Mouse (Mus musculus) embryonic facial prominence, embryonic 12.5 days (tissue): Measurements from ENCODE around the gene Fbxl16. TPM values are rescaled to one million over a fixed set of nuclear protein-coding genes. Genes with fewer than 3 reads are reported as not detected.
"Not testable (repeated sequence)": the region's sequence is repeated elsewhere in the genome, so short reads cannot be mapped to it uniquely, and the experiment has no call there.

ENCODE experiments used
- ATAC-seq: fragments of 200-750 bp; cut with Nextera tagmentation; 2 replicates; pipeline ENCODE4 v1.8.0; 2017; ENCODE audit not compliant: insufficient number of reproducible peaks, insufficient read depth, low FRiP score, low TSS enrichment
- H3K27ac ChIP-seq: fragments of 300-500 bp; sonication (generic); 2 replicates; pipeline ENCODE4 v1.5.1; 2016; ENCODE audit warnings: mild to moderate bottlenecking
- H3K27me3 ChIP-seq: fragments of 300-500 bp; sonication (generic); 2 replicates; pipeline ENCODE4 v1.6.1; 2016; ENCODE audit warnings: mild to moderate bottlenecking, moderate library complexity
- H3K36me3 ChIP-seq: fragments of 300-500 bp; sonication (generic); 2 replicates; pipeline ENCODE4 v1.6.1; 2016; ENCODE audit warnings: mild to moderate bottlenecking
- H3K4me1 ChIP-seq: fragments of 300-500 bp; sonication (generic); 2 replicates; pipeline ENCODE4 v1.6.1; 2016
- H3K4me2 ChIP-seq: fragments of 300-500 bp; sonication (generic); replicated peaks from 2 replicates; pipeline ENCODE4 v1.6.1; 2016; ENCODE audit warnings: mild to moderate bottlenecking, moderate library complexity
- H3K4me3 ChIP-seq: fragments of 300-500 bp; sonication (generic); 2 replicates; pipeline ENCODE4 v1.5.1; 2016; ENCODE audit warnings: mild to moderate bottlenecking
- H3K9ac ChIP-seq: fragments of 300-500 bp; sonication (generic); 2 replicates; pipeline ENCODE4 v1.6.1; 2016; ENCODE audit warnings: mild to moderate bottlenecking, moderate library complexity
- H3K9me3 ChIP-seq: fragments of 300-500 bp; sonication (generic); 2 replicates; pipeline ENCODE4 v1.6.1; 2016; ENCODE audit warnings: mild to moderate bottlenecking, moderate library complexity
- WGBS: fragments of 180-500 bp; shearing (Covaris S2); methylation state at CpG from one replicate; pipeline ENCODE4 v1.1.7; 2016; 5-methylcytosine and 5-hydroxymethylcytosine counted together
- polyA plus RNA-seq: library from polyadenylated mRNA; unstranded; fragments of >200 nt; fragmentation: Nextera tagmentation; extraction: Ambion mirVana; gene quantifications from 2 replicates; pipeline ENCODE4 v1.2.1, GENCODE M21; 2016

Gene Fbxl16
- polyA plus RNA-seq, 1 experiment from 2014 or later, result 5.9 TPM

DNA sequence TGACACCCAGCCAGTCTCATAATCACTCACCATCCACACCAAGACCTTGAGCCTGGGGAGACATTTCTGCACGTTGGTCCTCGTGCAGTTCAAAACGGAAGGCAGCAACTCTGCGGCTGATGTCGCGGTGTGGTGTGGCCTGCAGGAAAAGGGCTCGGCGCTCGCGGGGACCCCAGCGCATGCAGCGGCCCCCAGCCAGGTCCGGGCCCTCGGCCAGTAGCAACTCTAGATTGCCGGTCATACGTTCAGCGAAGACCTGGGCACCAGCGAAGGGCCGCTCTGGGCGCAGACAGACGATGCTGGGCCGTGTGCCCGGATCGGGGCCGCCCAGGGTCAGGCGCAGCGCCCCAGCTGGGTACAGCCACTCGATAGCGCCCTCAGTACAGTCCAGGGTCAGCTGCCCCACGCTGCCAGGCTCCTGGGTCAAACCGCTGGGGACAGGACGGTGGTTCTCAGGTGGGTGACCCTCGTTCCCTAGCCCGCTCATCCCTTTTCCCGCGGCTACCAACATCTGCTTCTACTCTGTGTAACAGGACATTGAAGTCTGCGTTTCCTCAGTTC lies 12.6 kb upstream of the Fbxl16 start:
- H3K4me2 ChIP-seq, result peak overlapping the region; percentile 95
- peak overlapping the region; percentile 68 for H3K9ac ChIP-seq
- no peaks in the 10 kb centered on the region for H3K27me3 ChIP-seq
- no peaks in the 10 kb centered on the region for H3K9me3 ChIP-seq
- H3K4me1 ChIP-seq, result peaks cover 37% of the 10 kb centered on the region
- peak overlapping the region; percentile 51 for H3K27ac ChIP-seq
- WGBS, result under 1% methylated on average over 37 of the region's 37 CpGs
- no peak for ATAC-seq
- no peaks in the 10 kb centered on the region; the same call in 1 of the 2 replicates for H3K36me3 ChIP-seq
- H3K4me3 ChIP-seq, result peak overlapping the region; percentile 86

DNA sequence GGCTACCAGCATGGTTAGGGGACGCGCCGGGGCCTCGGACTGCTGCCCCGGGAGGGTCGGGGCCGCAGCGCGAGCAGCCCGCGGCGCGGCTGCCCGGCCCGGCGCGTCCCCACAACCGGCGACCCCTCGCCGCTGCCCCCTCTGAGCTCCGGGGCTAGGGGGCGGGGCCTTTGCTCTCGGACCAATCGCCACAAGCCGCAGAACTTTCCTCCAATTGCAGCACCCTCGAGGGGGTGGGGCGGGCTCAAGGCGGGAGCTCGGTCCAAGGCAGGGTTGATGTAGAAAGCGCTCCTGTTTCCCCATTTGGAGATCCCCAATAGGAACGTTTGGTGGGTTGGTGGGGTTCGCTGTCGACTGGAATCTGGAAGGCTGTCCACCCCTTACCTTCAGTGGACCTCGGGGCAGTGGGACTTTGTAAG lies 11.9 kb upstream of the Fbxl16 start, which contains the start of gene Metrn:
Metrn (minus strand) TSS at position 186 of the 419 bp plus-strand sequence.
- ATAC-seq, result peak; percentile 61; the same call in 1 of the 2 replicates
- peak within 1 kb of the TSS; percentile 86 for H3K4me3 ChIP-seq
- H3K4me1 ChIP-seq, result peaks cover 35% of the 10 kb centered on the region

DNA sequence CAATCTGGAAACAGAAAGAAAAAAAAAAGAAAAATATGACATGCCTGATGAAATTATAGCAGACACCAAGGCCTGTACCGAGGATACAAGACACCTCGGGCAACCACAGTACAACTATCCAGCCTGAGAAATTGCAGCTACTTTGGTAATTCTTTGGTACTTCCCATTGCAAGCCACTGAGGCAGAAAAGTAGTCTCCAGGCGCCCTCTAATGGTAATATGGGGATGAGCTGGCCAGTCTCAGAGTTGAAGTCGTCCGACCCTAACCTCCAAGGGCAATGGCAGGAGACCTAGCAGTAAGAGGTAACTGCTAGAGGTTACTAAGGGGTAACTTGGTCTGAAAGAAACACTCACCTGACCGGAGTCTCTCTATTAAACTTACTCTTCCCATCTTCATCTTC lies 7.9 kb upstream of the Fbxl16 start:
- Histone ChIP-seq H3K4me1 (peaks cover 11% of the 10 kb centered on the region), H3K4me3 (no peak overlapping the region), H3K4me2 (no peak overlapping the region), H3K9ac (no peak overlapping the region), H3K27me3 (peaks cover 4% of the 10 kb centered on the region; the same call in 1 of the 2 replicates), H3K9me3 (no peaks in the 10 kb centered on the region), H3K36me3 (no peaks in the 10 kb centered on the region), H3K27ac (no peak overlapping the region)
- ATAC-seq, result no peak
- WGBS, result 8% methylated on average over 6 of the region's 6 CpGs

More for the DNA sequence above, 11.9 kb upstream of the Fbxl16 start, which contains the start of gene Metrn:
- H3K27ac ChIP-seq, result peak within 1 kb of the TSS; percentile 65
- H3K36me3 ChIP-seq, result no peaks in the 10 kb centered on the region; the same call in 1 of the 2 replicates
- under 1% methylated on average over 35 of the region's 35 CpGs for WGBS
- H3K27me3 ChIP-seq, result no peaks in the 10 kb centered on the region
- peak within 1 kb of the TSS; percentile 95 for H3K4me2 ChIP-seq
- H3K9ac ChIP-seq, result peak within 1 kb of the TSS; percentile 68
- no peaks in the 10 kb centered on the region for H3K9me3 ChIP-seq

DNA sequence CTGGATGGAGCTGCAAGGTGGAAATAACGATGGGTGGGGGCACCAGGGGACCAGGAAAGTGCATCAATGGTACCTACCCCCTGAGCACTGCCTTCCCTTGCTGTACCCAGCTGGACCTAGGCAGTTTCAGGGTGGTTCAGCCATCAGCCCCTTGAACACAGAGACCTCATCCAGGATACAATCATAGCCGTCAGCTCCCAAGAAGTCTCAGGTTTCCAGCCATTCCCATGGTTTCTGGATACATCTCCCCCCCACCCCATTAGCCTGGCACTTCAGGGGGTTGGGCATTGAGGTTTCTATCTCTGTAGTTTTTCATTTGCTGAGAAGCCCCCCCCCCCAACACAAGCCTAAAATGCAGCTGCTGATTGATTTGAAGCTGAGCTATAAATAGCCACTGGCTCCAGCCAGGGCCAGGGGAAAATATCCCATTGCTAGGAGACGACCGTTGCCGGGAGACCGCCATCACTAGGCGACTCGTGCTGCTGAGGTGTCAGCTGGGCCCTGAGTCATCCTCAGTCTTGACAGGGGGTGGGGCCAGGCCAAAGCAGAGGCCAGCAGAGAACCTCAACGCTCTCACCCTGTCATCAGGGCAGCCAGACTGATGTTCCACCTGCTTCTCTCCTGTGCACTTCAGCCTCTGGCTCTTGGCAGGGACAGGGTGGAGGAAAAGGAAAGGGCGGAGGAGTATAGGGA lies 5.9 kb upstream of the Fbxl16 start:
- ATAC-seq, result 0 out of 2 replicates have a peak, but pooled peaks have one; percentile 50
- WGBS, result 14% methylated on average over 10 of the region's 10 CpGs
- Histone ChIP-seq H3K4me2 (no peak overlapping the region), H3K27me3 (peaks cover 6% of the 10 kb centered on the region), H3K9ac (0 out of 2 replicates have a peak overlapping the region, but pooled peaks have one; percentile 3), H3K4me3 (no peak overlapping the region), H3K27ac (no peak overlapping the region; the same call in 1 of the 2 replicates), H3K4me1 (no peaks in the 10 kb centered on the region), H3K9me3 (no peaks in the 10 kb centered on the region), H3K36me3 (no peaks in the 10 kb centered on the region)

DNA sequence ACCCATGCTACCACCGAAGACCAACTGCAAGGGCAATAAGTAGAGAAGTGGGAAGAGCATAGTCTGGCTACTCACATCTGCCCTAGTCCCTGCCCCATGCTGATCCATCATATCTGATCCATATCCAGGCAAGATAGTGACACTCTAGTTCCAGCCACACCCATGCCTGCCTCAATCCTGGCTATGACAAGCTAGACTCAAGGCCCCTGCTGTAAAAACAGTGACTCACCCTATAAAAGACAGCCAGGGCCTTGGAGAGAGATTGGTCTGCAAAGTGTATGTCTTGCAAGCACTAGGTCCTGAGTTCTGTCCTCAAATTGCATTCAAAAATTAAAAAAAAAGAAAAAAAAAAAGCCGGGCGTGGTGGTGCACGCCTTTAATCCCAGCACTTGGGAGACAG lies 2.4 kb upstream of the Fbxl16 start:
- 85% methylated on average over 4 of the region's 4 CpGs for WGBS
- Histone ChIP-seq H3K27ac (no peak overlapping the region), H3K36me3 (no peaks in the 10 kb centered on the region), H3K4me3 (no peak overlapping the region), H3K9ac (no peak overlapping the region), H3K4me1 (peaks cover 7% of the 10 kb centered on the region; the same call in 1 of the 2 replicates), H3K27me3 (peaks cover 38% of the 10 kb centered on the region), H3K4me2 (no peak overlapping the region), H3K9me3 (no peaks in the 10 kb centered on the region)
- ATAC-seq, result no peak

DNA sequence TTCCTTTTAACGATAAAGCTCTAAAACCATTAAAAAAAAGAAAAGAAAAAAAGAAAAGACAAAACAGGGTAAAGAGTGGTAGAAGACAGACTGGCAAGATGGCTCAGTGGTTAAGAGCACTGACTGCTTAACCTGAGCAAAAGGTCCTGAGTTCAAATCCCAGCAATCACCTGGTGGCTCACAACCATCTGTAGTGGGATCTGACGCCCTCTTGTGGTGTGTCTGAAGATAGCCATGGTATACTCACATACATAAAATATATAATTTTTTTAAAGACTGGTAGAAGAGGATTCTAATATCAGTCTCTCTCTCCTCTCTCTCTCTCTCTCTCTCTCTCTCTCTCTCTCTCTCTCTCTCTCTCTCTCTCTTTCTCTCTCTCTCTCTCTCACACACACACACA lies 1.4 kb upstream of the Fbxl16 start:
- peaks cover 44% of the 10 kb centered on the region for H3K27me3 ChIP-seq
- not testable (repeated sequence) for H3K4me2 ChIP-seq, H3K4me1 ChIP-seq, H3K4me3 ChIP-seq, H3K36me3 ChIP-seq, ATAC-seq, H3K27ac ChIP-seq, H3K9me3 ChIP-seq, H3K9ac ChIP-seq
- 44% methylated on average over 2 of the region's 2 CpGs for WGBS

DNA sequence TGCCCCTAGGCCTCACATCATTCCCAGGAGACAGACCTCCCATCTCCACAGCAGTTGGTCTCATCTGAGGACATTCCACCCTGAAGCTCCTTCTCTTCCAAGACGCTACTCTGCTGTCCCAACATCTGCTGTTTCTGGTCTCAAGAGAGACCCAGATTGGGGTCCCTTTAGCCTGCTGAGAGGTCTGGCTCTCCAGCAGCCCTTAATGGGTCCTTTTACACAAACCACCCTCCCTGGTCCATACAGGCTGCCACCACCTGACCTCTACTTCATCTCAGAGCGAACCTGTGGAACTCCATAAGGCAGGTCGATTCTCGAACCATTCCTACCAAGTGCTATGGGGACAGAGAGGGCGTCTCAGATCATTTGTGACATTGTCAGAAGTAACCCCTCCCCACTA lies 857 bp upstream of the Fbxl16 start:
- H3K27ac ChIP-seq, result no peak overlapping the region

DNA sequence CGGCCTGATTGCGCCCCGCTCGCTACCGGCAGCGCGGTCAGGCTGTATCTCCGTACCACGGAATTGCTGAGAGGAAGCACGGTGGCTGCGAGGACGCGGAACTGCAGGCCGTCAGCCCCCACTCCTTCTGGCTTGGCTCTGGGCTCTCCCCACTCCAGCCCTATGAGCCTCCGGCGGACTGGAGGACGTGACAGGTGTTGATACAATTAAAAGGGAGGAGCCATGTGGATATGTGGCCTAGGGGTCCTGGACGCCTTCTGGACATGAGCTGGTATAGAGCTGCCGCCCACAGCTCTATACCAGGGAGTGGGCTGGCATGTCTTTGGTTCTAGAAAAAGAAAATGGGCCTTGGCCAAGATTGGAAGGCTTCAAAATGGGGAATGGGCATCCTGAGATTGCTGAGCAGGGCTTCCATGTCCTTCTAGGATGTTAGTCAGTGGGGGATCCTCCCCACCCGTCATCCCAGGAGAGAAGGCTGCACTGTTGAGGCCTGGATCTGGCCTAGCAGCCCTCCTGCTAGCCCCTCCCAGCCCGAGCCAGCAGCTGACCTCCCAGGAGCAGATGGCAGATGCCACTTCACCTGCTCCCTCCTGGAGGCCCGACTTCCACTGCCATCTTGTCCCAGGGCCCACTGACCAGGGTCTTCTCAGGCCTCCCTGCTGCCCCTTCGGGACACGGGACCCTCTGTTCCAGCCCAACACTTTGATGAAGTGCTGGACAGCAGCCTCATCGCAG lies 888 bp downstream of the Fbxl16 start:
- ATAC-seq, result peak; percentile 37; the same call in 1 of the 2 replicates
- H3K9me3 ChIP-seq, result no peaks in the 10 kb centered on the region
- no peaks in the 10 kb centered on the region for H3K36me3 ChIP-seq
- H3K27ac ChIP-seq, result 0 out of 2 replicates have a peak overlapping the region, but pooled peaks have one; percentile 65
- H3K4me3 ChIP-seq, result peak overlapping the region; percentile 72
- peak overlapping the region; percentile 97 for H3K4me2 ChIP-seq
- peaks cover 49% of the 10 kb centered on the region for H3K27me3 ChIP-seq
- peaks cover 7% of the 10 kb centered on the region; the same call in 1 of the 2 replicates for H3K4me1 ChIP-seq
- H3K9ac ChIP-seq, result peak overlapping the region; percentile 80
- WGBS, result 12% methylated on average over 25 of the region's 25 CpGs

More for the DNA sequence above, 857 bp upstream of the Fbxl16 start:
- peaks cover 7% of the 10 kb centered on the region; the same call in 1 of the 2 replicates for H3K4me1 ChIP-seq
- peak overlapping the region; percentile 97 for H3K4me2 ChIP-seq
- WGBS, result 41% methylated on average over 5 of the region's 5 CpGs
- no peaks in the 10 kb centered on the region for H3K9me3 ChIP-seq
- peaks cover 50% of the 10 kb centered on the region for H3K27me3 ChIP-seq
- H3K36me3 ChIP-seq, result no peaks in the 10 kb centered on the region
- ATAC-seq, result no peak
- H3K9ac ChIP-seq, result peak overlapping the region; percentile 80; the same call in 1 of the 2 replicates
- peak overlapping the region; percentile 72 for H3K4me3 ChIP-seq

DNA sequence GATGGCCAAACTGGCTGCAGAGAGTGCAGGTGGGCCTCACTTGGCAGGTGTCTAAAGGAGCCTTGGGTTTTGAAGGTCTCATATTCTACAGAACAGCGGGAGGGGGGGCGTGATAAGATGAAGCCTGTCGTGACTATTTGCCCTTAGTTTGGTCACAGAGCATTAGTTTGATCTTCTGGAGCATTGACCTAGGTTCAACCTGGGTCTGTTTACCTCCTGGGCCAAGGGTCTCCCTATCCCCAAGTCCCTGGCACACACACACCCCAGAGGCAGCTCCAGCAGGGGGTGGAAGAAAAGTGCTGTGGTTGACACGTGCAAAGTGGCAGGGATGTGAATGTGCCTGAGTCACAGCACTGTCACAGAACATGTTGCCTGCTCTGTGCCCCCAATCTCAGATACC lies 2.0 kb downstream of the Fbxl16 start:
- peaks cover 52% of the 10 kb centered on the region for H3K27me3 ChIP-seq
- no peak overlapping the region for H3K9ac ChIP-seq
- ATAC-seq, result no peak
- H3K4me2 ChIP-seq, result no peak overlapping the region
- no peaks in the 10 kb centered on the region for H3K36me3 ChIP-seq
- no peak overlapping the region for H3K27ac ChIP-seq
- H3K4me3 ChIP-seq, result no peak overlapping the region
- WGBS, result 70% methylated on average over 4 of the region's 4 CpGs
- peaks cover 7% of the 10 kb centered on the region; the same call in 1 of the 2 replicates for H3K4me1 ChIP-seq
- no peaks in the 10 kb centered on the region for H3K9me3 ChIP-seq

DNA sequence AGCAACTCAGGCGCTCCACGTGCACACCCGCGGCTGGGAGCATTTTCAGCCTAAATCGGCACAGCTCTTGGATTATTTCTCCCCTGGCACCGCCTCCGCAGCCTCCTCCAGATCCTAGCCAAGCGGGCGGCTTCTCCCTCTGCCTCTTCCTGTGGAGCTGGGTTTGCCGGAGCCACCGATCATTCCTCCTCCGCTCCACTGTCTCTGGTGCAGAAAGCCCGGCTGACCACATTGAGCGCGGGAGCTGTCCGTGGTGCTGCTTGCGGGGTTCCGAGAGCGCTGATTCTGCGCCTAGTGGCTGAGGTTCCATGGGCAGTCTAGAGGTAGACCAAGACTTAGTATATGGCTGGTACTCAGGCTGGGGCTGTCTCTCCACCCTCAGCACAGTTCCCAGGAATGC lies 4.6 kb downstream of the Fbxl16 start:
- Histone ChIP-seq H3K4me3 (no peak overlapping the region), H3K4me2 (no peak overlapping the region), H3K9ac (no peak overlapping the region), H3K36me3 (no peaks in the 10 kb centered on the region), H3K9me3 (no peaks in the 10 kb centered on the region), H3K27me3 (peaks cover 63% of the 10 kb centered on the region), H3K27ac (no peak overlapping the region), H3K4me1 (peaks cover 7% of the 10 kb centered on the region; the same call in 1 of the 2 replicates)
- ATAC-seq, result no peak
- 2% methylated on average over 20 of the region's 20 CpGs for WGBS

DNA sequence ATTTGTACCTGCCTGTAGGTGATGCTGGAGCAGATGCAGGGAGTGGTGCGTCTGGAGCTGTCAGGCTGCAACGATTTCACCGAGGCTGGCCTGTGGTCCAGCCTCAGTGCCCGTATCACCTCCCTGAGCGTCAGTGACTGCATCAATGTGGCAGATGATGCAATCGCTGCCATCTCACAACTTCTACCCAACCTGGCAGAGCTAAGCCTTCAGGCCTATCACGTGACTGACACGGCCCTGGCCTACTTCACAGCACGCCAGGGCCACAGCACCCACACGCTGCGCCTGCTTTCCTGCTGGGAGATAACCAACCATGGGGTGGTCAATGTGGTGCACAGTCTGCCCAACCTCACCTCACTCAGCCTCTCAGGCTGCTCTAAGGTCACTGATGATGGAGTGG lies 8.8 kb downstream of the Fbxl16 start:
- WGBS, result 77% methylated on average over 11 of the region's 11 CpGs
- no peaks in the 10 kb centered on the region for H3K9me3 ChIP-seq
- H3K9ac ChIP-seq, result no peak overlapping the region
- no peak overlapping the region for H3K4me3 ChIP-seq
- H3K36me3 ChIP-seq, result no peaks in the 10 kb centered on the region
- no peak overlapping the region for H3K4me2 ChIP-seq
- ATAC-seq, result no peak
- H3K27me3 ChIP-seq, result peaks cover 56% of the 10 kb centered on the region
- no peak overlapping the region for H3K27ac ChIP-seq
- H3K4me1 ChIP-seq, result no peaks in the 10 kb centered on the region; the same call in 1 of the 2 replicates
